Mouse (Mus musculus) CH12.LX (cell line): ENCODE results near the gene Syn1. TPM values are rescaled to one million over a fixed set of nuclear protein-coding genes. Genes with fewer than 3 reads are reported as not detected.

Experiments
- DNase-seq: peaks from one replicate; pipeline ENCODE4 v3.0.0-alpha.2; 2013; ENCODE audit errors: extremely low read depth
- H3K27ac ChIP-seq: 2 replicates; pipeline ENCODE4 v1.5.1; 2012; ENCODE audit warnings: low read depth, mild to moderate bottlenecking, control low read depth, moderate library complexity; ENCODE audit not compliant: insufficient read depth
- H3K27me3 ChIP-seq: replicated peaks from 2 replicates; pipeline ENCODE3; 2012; ENCODE audit warnings: inconsistent platforms
- H3K36me3 ChIP-seq, 2 experiments: replicated peaks in 1 of 2; 2 replicates each; pipeline versions ENCODE3 to v1.6.1; 2012; ENCODE audit warnings: inconsistent platforms in 1 of 2, low read length in 1 of 2, mild to moderate bottlenecking in 1 of 2, mixed read lengths in 1 of 2, moderate library complexity in 1 of 2; ENCODE audit not compliant: control insufficient read depth in 1 of 2, insufficient read depth in 1 of 2
- H3K4me1 ChIP-seq, 2 experiments: 2 replicates each; pipeline ENCODE4 v1.6.1; 2012; ENCODE audit warnings: inconsistent platforms in 1 of 2, moderate library complexity in 1 of 2; ENCODE audit not compliant: insufficient read depth in 2 of 2, control insufficient read depth in 1 of 2
- H3K4me2 ChIP-seq: 2 replicates; pipeline ENCODE4 v1.6.1; 2012; ENCODE audit warnings: low read depth, mild to moderate bottlenecking, control low read depth; ENCODE audit not compliant: poor library complexity, insufficient read depth, severe bottlenecking
- H3K4me3 ChIP-seq, 3 experiments: fragments of 150-350 bp in 1 of 3; sonication (generic) in 1 of 3; replicated peaks in 1 of 3; 2 replicates each; pipeline versions ENCODE3 to v1.5.1; 2011 to 2012; ENCODE audit warnings: low read depth in 2 of 3, low read length in 2 of 3, mild to moderate bottlenecking in 2 of 3, moderate library complexity in 2 of 3, control low read depth in 1 of 3, improper control_type of control experiment in 1 of 3, inconsistent platforms in 1 of 3, mixed read lengths in 1 of 3; ENCODE audit not compliant: poor library complexity in 1 of 3
- H3K79me2 ChIP-seq: replicated peaks from 2 replicates; pipeline ENCODE4 v1.6.1; 2012; ENCODE audit warnings: mild to moderate bottlenecking, moderate library complexity; ENCODE audit not compliant: control insufficient read depth, poor library complexity, insufficient read depth, severe bottlenecking; ENCODE audit errors: extremely low read depth
- H3K9ac ChIP-seq: 2 replicates; pipeline ENCODE4 v1.6.1; 2012; ENCODE audit warnings: low read depth, mild to moderate bottlenecking, control low read depth, moderate library complexity; ENCODE audit not compliant: insufficient read depth
- H3K9me3 ChIP-seq: replicated peaks from 2 replicates; pipeline ENCODE3; 2012; ENCODE audit warnings: low read length, inconsistent platforms, mixed read lengths
- BHLHE40 ChIP-seq: IDR thresholded peaks from 2 replicates; pipeline ENCODE4 v1.6.1; 2011; ENCODE audit warnings: mild to moderate bottlenecking, low read depth, low read length, improper control_type of control experiment
- CHD2 ChIP-seq: IDR thresholded peaks from 2 replicates; pipeline ENCODE4 v1.6.1; 2011; ENCODE audit warnings: low read length, improper control_type of control experiment
- CTCF ChIP-seq, 2 experiments: IDR thresholded peaks in 1 of 2; conservative IDR thresholded peaks in 1 of 2; 2 replicates each; pipeline ENCODE4 v1.5.1; 2011 to 2012; ENCODE audit warnings: low read depth in 2 of 2, low read length in 2 of 2, improper control_type of control experiment in 1 of 2, inconsistent platforms in 1 of 2, mild to moderate bottlenecking in 1 of 2, moderate library complexity in 1 of 2
- E2F4 ChIP-seq: IDR thresholded peaks from 2 replicates; pipeline ENCODE4 v1.6.1; 2011; ENCODE audit warnings: low read depth, low read length, improper control_type of control experiment; ENCODE audit not compliant: insufficient replicate concordance
- ELF1 ChIP-seq: IDR thresholded peaks from 2 replicates; pipeline ENCODE4 v1.6.1; 2014; ENCODE audit warnings: low read depth, mild to moderate bottlenecking, inconsistent platforms, low read length, improper control_type of control experiment
- EP300 ChIP-seq: IDR thresholded peaks from 2 replicates; pipeline ENCODE4 v1.6.1; 2011; ENCODE audit warnings: low read length, improper control_type of control experiment
- GABPA ChIP-seq: IDR thresholded peaks from 2 replicates; pipeline ENCODE4 v1.6.1; 2012; ENCODE audit warnings: low read depth, low read length, improper control_type of control experiment, inconsistent platforms; ENCODE audit not compliant: insufficient replicate concordance
- JUN ChIP-seq: IDR thresholded peaks from 2 replicates; pipeline ENCODE4 v1.6.1; 2011; ENCODE audit warnings: low read depth, mild to moderate bottlenecking, low read length, improper control_type of control experiment, moderate library complexity; ENCODE audit not compliant: insufficient read depth
- JUND ChIP-seq: conservative IDR thresholded peaks from 2 replicates; pipeline ENCODE4 v1.6.1; 2011; ENCODE audit warnings: low read depth, low read length, improper control_type of control experiment
- KAT2A ChIP-seq: IDR thresholded peaks from 2 replicates; pipeline ENCODE4 v1.6.1; 2012; ENCODE audit warnings: low read length, improper control_type of control experiment, inconsistent platforms; ENCODE audit not compliant: insufficient replicate concordance
- MAFK ChIP-seq: IDR thresholded peaks from 2 replicates; pipeline ENCODE4 v1.6.1; 2011; ENCODE audit warnings: low read length, improper control_type of control experiment; ENCODE audit not compliant: insufficient replicate concordance
- MEF2A ChIP-seq: IDR thresholded peaks from 2 replicates; pipeline ENCODE4 v1.6.1; 2014; ENCODE audit warnings: low read depth, mild to moderate bottlenecking, inconsistent platforms, low read length, improper control_type of control experiment, borderline replicate concordance
- MXI1 ChIP-seq: IDR thresholded peaks from 2 replicates; pipeline ENCODE4 v1.6.1; 2011; ENCODE audit warnings: mild to moderate bottlenecking, low read depth, low read length, improper control_type of control experiment
- MYC ChIP-seq: IDR thresholded peaks from 2 replicates; pipeline ENCODE4 v1.6.1; 2011; ENCODE audit warnings: low read depth, mild to moderate bottlenecking, improper control_type of control experiment, low read length
- POLR2A ChIP-seq: IDR thresholded peaks from 2 replicates; pipeline ENCODE4 v1.6.1; 2011; ENCODE audit warnings: low read depth, mild to moderate bottlenecking, improper control_type of control experiment, low read length
- RAD21 ChIP-seq: IDR thresholded peaks from 2 replicates; pipeline ENCODE4 v1.6.1; 2011; ENCODE audit warnings: low read depth, mild to moderate bottlenecking, low read length, improper control_type of control experiment, moderate library complexity
- RCOR1 ChIP-seq: conservative IDR thresholded peaks from 2 replicates; pipeline ENCODE4 v1.6.1; 2012; ENCODE audit warnings: low read depth, mild to moderate bottlenecking, inconsistent platforms, low read length, improper control_type of control experiment
- SMC3 ChIP-seq: IDR thresholded peaks from 2 replicates; pipeline ENCODE4 v1.6.1; 2011; ENCODE audit warnings: low read depth, low read length, improper control_type of control experiment
- TCF12 ChIP-seq: IDR thresholded peaks from 2 replicates; pipeline ENCODE4 v1.6.1; 2014; ENCODE audit warnings: low read depth, mild to moderate bottlenecking, inconsistent platforms, low read length, improper control_type of control experiment
- UBTF ChIP-seq: IDR thresholded peaks from 2 replicates; pipeline ENCODE4 v1.6.1; 2012; ENCODE audit warnings: low read depth, mild to moderate bottlenecking, inconsistent platforms, low read length, improper control_type of control experiment, moderate library complexity
- USF1 ChIP-seq: IDR thresholded peaks from 2 replicates; pipeline ENCODE4 v1.6.1; 2014; ENCODE audit warnings: low read depth, mild to moderate bottlenecking, inconsistent platforms, low read length, improper control_type of control experiment
- USF2 ChIP-seq: conservative IDR thresholded peaks from 2 replicates; pipeline ENCODE4 v1.6.1; 2011; ENCODE audit warnings: low read depth, low read length, improper control_type of control experiment
- dilution Hi-C: fragments of 300-500 bp; cut with MboI; formaldehyde crosslinking; loops from 2 replicates; pipeline ENCODE4 v1.14.3; 2020; ENCODE audit warnings: low sequenced_read_pairs; ENCODE audit not compliant: extremely low pct_unique_long_range_greater_than_20kb, extremely low pct_ligation_motif_present
- in situ Hi-C: fragments of 300-500 bp; cut with MboI; formaldehyde crosslinking; loops from 3 replicates; pipeline ENCODE4 v1.14.3; 2019; ENCODE audit warnings: low sequenced_read_pairs, low pct_ligation_motif_present, low pct_unique_long_range_greater_than_20kb, mixed read lengths
- polyA plus RNA-seq: library from polyadenylated mRNA; unstranded; fragments of >175 nt; gene quantifications from 2 replicates; pipeline ENCODE4 v1.2.1, GENCODE M21; 2012; ENCODE audit warnings: low read depth; ENCODE audit not compliant: insufficient read length
- total RNA-seq, 2 experiments: library from RNA; depleted of rRNA; stranded (reverse); fragments of 300-350 nt in 1 of 2; fragments of >200 nt in 1 of 2; gene quantifications; 2 replicates each; pipeline ENCODE4 v1.2.3; 2012 to 2014

Syn1 gene
- total and polyA plus RNA-seq, 3 experiments = 0.08 to 0.51 (median 0.38) TPM

DNA sequence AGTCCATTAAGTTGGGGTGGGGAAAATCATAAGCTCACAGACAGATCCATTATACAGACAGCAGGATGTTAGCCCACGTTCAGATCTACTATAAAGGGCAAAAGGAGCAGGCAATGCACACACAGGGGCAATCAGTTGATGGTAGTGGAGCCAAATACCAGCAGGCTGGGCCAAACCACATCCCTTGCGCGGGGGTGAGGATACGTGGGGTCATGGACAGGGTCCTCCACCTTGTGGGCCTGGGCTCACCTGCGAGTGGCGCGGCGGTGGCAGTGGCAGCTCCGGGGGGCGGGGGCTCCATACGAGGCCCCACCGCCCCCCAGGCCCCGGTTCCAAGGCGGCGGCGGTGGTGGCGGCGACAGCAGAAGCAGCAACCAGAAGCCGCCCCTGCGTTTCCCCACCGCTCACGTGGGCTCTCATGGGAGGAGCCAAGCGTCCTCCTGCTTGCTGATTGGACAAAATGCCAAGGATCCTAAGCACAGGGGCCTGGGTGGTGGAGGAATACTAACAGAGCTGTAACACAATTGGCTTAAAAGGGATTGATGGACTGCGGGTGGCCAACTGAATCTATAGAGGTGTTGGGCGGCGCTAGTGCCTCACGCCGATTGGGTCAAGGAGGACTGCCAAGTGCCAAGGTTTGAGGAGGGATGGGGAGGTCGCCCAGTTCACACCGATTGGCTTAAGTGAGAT, 29.5 kb upstream of the Syn1 start, which contains the start of gene Elk1:
TSS of gene Elk1 (minus strand) at position 418 of the 690 bp plus-strand sequence.
- no peaks in the 10 kb centered on the region for H3K9me3 ChIP-seq
- H3K27me3 ChIP-seq = no peaks in the 10 kb centered on the region
- TF ChIP-seq MYC (no peak), MXI1 (0 out of 2 replicates have a peak, but pooled peaks have one; percentile 2), USF2 (peak; percentile 59), BHLHE40 (peak; percentile 33; the same call in 1 of the 2 replicates), POLR2A (peak; percentile 45; the same call in 1 of the 2 replicates), CHD2 (peak; percentile 46), E2F4 (no peak), USF1 (peak; percentile 76)
- peaks cover 3 to 14% of the 10 kb centered on the region in 2 experiments for H3K36me3 ChIP-seq
- dilution Hi-C loops (no loop called here), in situ Hi-C loops (loop anchor here (10.0 kb wide), 1 partner anchor 116 kb away; no protein-coding TSS in a partner anchor)
- peaks cover 0 to 4% of the 10 kb centered on the region in 2 experiments; a peak in 1 of 4 replicates for H3K4me1 ChIP-seq
- peak within 1 kb of the TSS; percentile 62 to 86 (median 64) for H3K4me3 ChIP-seq
- peak; percentile 90 for DNase-seq
- H3K4me2 ChIP-seq = peak within 1 kb of the TSS; percentile 50; the same call in 1 of the 2 replicates
- peak within 1 kb of the TSS; percentile 63 for H3K9ac ChIP-seq
- no peaks in the 10 kb centered on the region for H3K79me2 ChIP-seq
- H3K27ac ChIP-seq = 0 out of 2 replicates have a peak within 1 kb of the TSS, but pooled peaks have one; percentile 28

DNA sequence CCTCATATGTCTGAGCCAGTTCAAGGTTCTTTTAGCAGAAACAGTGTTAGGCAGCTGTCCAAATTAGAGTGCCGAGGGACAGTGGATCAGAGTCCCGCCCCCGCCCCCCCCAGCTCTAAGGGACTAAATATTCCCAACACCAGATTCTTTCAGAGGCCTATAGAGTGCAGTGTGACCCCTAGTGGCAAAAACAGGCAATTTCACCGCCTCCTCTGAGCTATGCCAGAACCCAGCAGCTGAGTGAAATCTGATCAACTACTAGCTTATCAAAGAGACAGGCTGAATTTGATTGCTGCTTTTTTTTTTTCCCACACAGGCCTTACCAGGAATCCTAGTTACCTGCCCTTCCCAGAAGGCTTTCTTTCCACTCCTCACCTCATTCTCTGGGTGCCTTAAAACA, 25.3 kb upstream of the Syn1 start:
- dilution Hi-C loops = no loop called here
- H3K4me1 ChIP-seq = peaks cover 0 to 3% of the 10 kb centered on the region in 2 experiments; a peak in 1 of 4 replicates
- peak; percentile 38 for DNase-seq
- no peak overlapping the region for H3K4me2 ChIP-seq
- no peaks in the 10 kb centered on the region for H3K27me3 ChIP-seq
- no peak overlapping the region for H3K27ac ChIP-seq
- no peak overlapping the region for H3K9ac ChIP-seq
- TF ChIP-seq CTCF (conservative IDR thresholded peaks at IDR 0.05 in 1 of 2, IDR thresholded peaks at IDR 0.05 in 1 of 2; ENCODE audit: low read depth in 2 of 2, low read length in 2 of 2) (peak; percentile 18 to 65; a peak in 2 of 4 replicates), RAD21 (peak; percentile 51), SMC3 (peak; percentile 67), ELF1 (no peak)
- H3K4me3 ChIP-seq = no peak overlapping the region
- peaks cover 3 to 6% of the 10 kb centered on the region in 2 experiments for H3K36me3 ChIP-seq
- no peaks in the 10 kb centered on the region for H3K9me3 ChIP-seq
- H3K79me2 ChIP-seq = no peaks in the 10 kb centered on the region
- in situ Hi-C loops = loop anchor here (25.0 kb wide), 1 partner anchor 284 kb away; the partner anchor contains the start of gene Uba1

DNA sequence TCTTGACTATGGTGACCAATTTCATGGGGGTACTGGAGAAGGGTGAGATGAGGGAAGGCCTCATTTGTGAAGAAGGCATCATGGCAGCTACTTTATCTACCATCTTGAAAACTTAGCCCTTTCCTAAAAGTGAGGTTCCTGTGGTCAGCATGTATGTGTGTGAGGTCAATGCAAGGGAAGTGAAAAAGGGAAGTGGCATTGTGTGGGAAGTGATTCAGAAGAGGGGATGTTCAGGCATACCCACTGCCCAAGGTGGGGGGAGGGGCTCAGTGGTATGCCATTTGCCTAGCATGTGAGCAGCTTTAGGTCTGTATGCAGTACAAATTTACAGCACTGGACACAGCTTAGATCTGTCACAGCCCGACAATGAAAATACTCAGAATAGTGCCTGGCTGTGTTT, 11.2 kb upstream of the Syn1 start:
- Histone ChIP-seq H3K4me1 (peaks cover 5 to 31% of the 10 kb centered on the region in 2 experiments), H3K9me3 (no peaks in the 10 kb centered on the region), H3K9ac (no peak overlapping the region), H3K4me2 (peak overlapping the region; percentile 44), H3K4me3 (no peak overlapping the region), H3K27ac (peak overlapping the region; percentile 71; the same call in 1 of the 2 replicates), H3K27me3 (no peaks in the 10 kb centered on the region), H3K36me3 (peaks cover 21 to 41% of the 10 kb centered on the region in 2 experiments), H3K79me2 (no peaks in the 10 kb centered on the region)
- in situ Hi-C loops = loop anchor here (25.0 kb wide), 1 partner anchor 270 kb away; the partner anchor contains the start of gene Uba1
- DNase-seq = peak; percentile 82
- dilution Hi-C loops = no loop called here
- TF ChIP-seq JUN (peak; percentile 35; the same call in 1 of the 2 replicates), USF1 (no peak), CHD2 (peak; percentile 81), GABPA (no peak), MAFK (peak; percentile 74), EP300 (peak; percentile 92), MEF2A (peak; percentile 69), E2F4 (no peak), KAT2A (no peak), USF2 (no peak), UBTF (no peak), TCF12 (peak; percentile 74), RCOR1 (peak; percentile 65; the same call in 1 of the 2 replicates), JUND (no peak), MXI1 (no peak), BHLHE40 (peak; percentile 94)
